Mouse (Mus musculus) spleen, adult 18-20 months (tissue): ENCODE measurements around the gene Ccar1.
"Not testable (repeated sequence)": the region's sequence is repeated elsewhere in the genome, so short reads cannot be mapped to it uniquely, and the experiment has no call there.

ENCODE experiments used
- DNase-seq, 2 experiments: peaks; one replicate each; pipeline ENCODE4 v3.0.0; 2022; ENCODE audit warnings: mixed read lengths in 2 of 2

Ccar1 gene

DNA sequence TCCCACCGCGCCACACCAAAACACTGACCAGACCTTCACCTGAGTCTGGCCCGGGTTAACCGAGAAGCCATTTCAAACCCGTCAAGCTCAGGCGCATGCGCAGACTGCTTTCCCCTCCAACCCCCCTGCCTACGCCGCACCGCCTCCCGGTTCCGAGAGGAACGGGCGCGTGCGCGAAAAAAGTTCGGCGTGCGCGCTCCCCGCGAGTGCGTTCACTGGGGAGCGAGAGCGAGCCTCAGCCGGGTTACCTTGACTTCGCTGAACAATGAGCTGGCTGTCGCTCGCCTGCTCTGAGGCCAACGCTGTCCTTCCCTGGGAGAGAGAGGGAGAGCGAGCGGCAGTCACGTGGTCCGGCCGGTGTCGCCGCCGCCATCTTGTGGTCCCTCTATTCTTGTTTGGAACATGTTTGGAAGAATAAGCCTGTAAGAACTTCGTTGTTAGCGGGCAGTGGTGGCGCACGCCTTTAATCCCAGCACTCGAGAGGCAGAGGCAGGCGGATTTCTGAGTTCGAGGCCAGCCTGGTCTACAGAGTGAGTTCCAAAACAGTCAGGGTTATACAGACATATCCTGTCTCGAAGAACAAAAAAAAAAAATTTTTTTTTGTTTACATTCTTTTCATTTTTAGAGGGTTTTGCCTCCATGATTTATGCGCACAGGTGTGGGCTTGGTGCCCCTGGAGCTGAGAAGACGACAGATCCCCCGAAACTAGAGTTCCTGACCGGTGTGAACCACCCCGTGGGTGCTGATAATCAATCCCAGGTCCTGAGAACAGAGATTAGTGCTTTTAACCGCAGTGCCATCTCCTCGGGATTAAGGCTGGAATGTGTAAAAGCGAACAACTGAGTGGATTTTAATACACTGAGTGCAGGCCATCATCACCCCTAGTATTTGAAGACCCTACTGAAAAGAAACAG lies at the start of gene Ccar1:
Gene Ccar1, minus strand, starts transcription at position 110 of the 914 bp plus-strand sequence.
- peak; percentile 97 to 99 for DNase-seq

DNA sequence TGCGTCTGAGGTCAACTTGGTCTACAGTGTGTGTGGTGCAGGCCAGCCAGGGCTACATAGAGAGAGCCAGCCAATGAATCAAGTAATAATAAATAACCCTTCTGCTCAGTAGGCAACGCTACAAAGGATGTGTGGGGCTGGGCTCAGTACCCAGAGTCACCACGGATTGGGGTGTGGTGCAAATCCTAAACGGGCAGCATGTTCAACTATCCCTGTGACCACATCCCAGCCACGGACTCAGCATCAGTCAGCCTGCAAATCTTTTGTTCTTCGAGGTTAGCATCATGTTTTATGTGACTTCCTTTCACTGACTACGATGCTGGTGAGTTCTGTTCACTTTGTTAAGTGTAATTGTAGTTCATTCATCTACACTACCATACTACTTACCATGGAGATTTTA lies 48.6 kb upstream of the Ccar1 start:
- no peak for DNase-seq

DNA sequence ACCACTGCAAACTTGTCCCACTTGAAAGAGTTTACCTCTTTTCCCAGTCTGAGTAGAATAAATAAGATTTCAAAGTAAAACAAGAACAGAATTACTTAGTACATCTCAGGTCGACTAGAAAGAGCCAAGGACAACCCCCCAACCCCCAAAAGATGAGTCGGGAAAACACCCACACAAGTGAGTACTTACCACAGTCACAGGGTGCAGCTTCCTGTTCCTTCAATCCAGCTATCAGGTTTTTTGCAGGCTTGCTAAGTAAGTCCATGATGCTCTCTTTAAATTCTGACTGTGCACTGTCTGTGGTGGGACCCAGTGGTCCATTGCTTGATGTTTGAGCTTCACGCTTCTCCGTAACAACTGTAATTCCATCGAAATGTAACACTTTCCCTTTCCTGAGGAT lies 45.9 kb upstream of the Ccar1 start:
- no peak for DNase-seq

DNA sequence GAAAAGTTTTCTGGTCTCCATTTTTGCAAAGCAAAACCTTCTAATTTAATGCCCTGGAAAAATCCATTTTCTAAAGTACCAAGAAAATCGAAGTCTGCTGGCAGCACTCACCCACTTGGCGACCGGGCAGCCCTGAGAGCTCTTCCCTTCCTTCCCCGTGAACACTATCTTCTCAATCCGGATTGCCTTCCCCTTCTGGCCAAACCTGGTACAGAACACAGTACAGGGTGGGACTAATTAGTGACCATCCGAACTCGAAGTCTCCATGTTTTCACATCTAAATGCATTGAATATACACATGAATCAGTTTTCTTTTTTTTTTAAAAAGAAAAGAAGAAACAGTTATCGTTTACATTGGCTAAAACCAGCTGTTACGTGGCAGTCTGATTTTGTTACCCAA lies 40.7 kb upstream of the Ccar1 start:
- DNase-seq = no peak

DNA sequence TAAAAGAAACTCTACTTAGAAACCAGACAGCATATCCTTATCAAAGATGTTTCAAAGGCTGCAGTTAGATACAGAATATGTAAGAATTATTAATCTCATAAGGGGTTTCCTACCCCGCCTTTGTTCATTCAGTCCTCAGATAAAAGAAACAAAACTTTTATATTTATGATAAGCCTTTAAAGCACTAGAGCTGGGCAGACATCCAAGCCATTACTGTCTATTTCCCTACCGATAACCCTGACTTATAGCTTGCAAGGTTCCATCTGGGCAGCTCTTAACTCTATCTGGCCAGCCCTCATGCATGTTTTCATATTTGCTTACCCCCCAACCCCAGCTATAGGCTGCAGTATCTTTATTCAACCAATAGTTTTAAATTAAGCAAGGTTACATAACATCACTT lies 39.5 kb upstream of the Ccar1 start:
- DNase-seq = no peak

DNA sequence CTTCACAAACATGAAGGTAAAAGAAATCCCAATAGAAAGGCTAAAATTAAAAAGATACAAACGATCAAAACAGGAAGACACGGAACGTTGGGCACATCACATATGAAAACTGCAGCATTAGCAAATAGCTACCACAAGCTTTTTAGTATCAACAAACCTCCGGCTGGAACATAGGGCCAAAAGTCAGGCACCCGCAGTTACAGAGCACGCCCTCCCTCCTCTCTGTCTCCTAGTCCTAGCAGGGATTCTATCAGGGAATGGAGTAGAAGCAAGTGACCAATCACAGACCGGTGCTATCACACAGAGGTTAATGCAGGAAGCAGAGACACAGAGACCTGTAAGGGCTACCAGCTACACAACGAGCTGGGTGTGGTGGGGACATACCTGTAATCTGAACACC lies 32.4 kb upstream of the Ccar1 start:
- no peak for DNase-seq

DNA sequence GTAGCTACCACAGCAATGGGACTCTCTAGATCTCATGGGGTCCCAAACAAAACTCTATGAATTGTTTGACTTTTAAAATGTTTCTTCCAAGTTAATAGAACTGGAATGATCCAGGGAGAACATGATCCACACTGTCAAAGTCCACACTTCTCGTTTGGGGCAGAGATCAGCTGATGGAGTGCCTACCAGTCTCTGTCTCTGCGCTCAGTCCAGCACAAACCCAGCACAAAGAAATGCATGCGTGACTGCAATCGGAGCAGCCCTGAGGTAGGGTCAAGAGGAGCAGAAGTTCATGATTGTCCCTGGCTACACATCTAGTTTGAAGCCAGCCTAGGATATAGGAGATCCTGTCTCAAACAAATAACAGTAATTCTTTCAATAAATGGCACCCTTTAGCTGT lies 31.3 kb upstream of the Ccar1 start:
- no peak for DNase-seq

DNA sequence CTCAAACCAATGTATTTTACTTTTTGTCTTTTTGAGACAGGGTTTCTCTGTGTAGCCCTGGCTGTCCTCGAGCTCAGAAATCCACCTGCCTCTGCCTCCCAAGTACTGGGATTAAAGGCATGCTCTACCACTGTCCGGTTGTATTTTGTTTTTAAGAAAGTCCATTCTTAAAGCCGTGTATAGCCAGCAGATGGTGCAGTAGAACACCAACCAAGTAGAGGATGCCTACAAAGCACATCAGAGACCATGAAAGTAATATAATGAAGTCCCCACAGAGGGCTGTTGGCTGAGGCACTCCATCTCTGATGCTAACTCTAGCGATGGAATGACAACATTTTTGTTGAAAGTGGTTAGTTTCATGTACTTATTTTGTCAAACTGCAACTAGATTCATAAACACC lies 17.9 kb upstream of the Ccar1 start:
- no peak for DNase-seq

DNA sequence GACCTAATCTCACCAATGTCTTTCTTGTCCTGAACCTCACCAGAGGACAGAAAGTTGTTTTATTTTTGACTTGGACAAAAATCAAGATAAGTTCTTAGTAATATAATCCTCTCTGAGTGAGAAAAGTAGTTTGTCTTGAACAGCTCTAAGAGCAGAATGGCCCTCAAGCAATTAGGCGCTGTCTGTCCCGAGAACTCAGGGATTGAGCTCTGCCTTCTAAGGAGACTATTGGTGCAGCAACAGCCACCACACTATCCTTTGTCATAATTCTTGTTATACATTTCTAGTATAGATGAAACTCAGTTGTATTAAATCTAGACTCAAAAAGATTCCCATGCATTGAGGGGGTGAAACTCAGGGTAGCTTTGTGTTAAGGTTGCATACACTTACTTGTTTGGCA lies 16.7 kb upstream of the Ccar1 start:
- no peak for DNase-seq

DNA sequence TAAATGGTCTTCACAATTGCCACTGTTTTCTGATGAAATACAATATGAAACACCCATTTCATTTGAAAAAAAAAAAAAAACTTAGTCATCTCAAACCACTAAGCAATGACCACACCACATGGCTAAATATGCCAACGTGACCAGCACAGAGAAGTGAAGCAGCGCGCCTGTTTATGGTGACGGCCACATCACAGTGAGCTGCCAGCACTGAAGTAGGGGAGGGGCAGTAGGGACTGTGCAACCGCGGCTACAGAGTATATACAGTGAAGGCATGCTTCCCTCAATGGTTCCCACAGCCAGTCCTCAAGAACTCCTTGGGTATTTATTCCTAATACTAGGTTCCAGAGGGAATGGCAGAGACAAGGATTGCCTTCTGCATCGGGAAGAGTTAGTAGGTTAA lies 16.2 kb upstream of the Ccar1 start:
- DNase-seq = no peak

DNA sequence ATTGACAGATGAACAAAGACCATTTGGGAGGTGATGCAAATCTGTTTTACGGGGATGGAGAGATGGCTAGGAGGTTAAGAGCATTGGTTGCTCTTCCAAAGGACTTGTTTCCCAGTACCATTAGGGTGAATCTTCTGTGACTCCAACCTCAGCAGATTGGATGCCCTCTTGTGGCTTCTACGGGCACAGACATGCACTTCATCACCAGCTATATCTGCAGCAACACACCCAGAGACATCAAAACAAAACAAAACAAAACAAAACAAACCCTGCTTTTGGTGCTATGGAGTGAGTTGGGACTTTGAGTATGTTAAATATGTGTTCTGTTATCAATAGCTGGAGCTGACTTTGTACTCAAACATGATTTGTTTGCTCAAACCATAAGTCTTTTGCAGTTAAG lies 12.0 kb upstream of the Ccar1 start:
- DNase-seq = no peak

DNA sequence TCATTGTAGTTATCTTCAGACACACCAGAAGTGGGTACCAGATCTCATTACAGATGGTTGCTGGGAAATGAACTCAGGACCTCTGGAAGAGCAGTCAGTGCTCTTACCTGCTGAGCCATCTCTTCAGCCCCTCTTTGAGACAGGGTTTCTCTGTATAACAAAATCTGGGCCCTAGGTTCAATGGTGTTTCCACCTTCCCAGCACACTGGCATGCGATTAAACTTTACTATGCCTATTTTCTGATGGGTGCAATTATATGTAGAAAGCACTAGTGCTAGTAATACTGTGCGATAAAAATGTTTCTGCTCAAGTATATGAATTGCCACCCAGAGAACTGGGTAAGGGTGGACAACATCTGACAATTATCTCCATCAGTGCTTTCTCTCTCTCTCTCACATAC lies 11.2 kb upstream of the Ccar1 start:
- DNase-seq = no peak

DNA sequence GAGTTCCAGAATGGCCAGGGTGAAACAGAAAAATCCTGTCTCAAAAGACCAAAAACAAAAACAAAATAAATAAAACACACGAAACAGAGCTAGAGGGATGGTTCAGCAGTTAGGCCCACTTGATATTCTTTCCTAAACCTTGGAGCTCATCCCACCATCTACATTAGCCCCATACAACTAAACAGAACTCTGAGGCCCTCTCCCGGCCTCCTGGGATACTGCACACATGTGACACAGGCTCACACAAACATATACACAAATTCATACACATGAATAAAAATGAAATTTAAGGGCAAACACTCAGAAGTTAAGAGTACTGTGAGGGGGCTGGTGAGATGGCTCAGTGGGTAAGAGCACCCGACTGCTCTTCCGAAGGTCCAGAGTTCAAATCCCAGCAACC lies 2.1 kb upstream of the Ccar1 start:
- DNase-seq = no peak

DNA sequence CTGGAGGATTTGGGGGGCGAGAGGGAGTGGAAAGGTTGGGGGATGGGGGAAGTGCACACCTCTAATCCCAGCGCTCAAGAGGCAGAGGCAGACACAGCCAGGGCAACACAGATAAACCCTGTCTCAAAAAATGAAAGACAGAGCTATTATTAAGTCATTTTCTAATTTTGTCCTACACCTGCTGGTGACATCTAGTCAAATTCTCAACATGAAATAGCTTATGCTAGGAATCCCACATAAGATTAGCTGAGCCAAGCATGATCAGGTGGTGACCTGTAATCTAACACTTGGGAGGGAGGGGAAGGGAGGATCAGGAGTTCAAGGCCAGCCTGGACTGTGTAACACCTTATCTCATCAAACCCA lies 986 bp upstream of the Ccar1 start:
- no peak for DNase-seq

DNA sequence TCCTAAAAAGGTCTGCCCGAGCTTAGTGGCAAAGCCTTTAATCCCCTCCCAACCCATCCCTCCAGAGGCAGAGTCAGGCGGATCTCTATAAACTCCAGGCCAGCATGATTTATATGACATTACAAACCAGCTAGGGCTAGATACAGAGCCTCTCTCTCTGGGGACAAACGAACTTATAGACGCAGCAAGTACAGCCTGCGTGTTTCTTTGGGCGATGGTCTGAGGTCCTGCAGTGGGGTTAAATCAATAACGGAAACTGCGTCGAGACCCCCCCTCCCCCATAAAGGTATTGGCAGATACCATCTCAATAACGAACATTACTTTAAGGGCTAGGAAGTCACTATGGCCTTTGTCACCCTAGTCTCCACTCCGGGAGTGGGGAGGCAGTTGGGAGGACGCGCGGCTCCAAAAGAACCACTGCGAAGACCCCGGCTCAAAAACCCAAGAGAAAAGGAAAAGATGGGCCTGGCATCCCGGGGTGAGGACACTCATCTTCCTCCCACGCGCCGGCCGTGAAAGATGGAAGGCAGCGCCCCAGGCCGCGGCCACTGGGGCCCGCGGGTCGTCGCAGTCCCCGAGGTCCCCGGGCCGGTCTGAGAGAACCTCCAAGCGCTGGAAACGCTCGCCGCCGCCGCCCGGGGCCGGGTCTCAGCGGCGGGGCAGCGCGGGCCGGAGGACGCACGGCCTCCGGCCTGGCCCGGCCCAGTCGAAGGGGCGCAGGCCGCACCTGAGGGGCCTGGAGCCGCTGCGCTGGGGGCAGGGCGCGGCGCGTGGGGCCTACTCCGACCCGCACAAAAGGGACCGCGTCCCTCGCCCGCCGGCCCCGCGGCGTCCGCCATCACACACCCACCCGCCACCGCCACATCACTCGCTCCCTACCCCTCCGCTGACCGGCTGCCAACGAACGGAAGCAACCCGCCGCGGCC lies 572 bp downstream of the Ccar1 start:
- no peak for DNase-seq

DNA sequence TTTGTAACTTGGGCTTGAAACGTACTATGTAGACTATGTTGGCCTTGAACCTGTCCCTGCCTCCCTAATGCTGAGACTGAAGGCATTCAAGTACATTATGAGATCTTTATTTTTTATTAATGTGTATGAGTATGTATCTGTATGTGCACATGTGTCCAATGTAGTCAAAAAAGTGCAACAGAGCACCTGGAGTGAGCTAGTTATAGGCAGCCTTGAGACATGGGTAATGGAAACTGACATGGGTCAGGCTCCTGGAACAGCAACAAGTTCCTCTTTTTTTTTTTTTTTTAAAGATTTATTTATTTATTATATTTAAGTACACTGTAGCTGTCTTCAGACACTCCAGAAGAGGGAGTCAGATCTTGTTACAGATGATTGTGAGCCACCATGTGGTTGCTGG lies 10.3 kb downstream of the Ccar1 start:
- not testable (repeated sequence) for DNase-seq

DNA sequence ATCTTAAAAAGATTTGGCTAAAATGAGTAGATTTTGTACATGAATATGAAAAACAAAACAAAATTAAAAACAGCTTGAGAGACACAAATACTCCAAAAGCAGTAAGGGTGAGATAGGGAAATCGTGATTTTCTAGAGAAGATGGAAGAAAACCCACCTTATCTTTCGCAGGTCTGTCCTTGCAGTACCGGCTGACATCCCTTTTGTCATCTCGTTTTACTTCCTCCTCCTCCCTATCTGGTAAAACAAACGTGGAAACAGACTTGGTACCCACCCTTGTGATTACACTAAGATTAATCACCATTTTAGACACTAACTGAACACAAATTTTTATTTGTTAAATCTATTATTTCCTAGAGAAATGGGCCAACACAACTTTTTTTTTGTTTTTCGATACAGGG lies 41.3 kb downstream of the Ccar1 start:
- no peak for DNase-seq

DNA sequence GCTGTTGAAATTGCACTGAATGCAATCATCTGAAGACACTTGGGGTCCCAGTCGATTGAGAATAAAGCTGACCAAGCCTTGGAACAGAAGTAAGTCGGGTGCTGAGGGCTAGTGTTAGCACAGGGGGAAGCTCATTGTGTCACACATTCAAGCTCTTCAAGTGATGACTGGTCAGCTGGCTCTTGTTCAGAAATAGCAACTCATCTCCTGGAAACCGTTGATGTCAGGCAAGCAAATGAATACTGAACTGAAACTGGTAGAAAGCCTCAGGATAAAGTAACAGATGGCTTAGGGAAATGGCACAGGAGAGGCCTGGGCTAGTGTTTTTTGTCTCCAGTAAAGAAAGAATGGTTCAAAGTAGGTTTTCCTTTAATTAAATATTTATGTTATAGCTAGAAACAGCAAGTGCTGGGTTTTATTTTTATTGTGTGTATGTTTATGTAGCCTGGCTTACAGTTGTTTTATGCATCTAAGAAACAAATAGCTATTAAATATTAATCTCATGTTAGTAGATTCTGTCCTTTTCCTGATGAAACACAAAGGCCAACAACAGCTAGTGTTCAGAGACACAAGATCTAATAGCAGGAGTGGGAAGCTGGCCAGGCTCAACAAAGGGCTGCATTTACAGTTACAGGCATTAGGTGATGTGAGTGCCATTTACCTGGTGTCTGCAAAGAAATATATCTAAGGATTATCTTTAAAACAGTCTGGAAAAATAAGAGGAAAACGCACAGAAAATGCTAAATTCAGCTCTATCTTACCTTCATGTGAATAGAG lies 51.9 kb downstream of the Ccar1 start:
- DNase-seq = no peak

DNA sequence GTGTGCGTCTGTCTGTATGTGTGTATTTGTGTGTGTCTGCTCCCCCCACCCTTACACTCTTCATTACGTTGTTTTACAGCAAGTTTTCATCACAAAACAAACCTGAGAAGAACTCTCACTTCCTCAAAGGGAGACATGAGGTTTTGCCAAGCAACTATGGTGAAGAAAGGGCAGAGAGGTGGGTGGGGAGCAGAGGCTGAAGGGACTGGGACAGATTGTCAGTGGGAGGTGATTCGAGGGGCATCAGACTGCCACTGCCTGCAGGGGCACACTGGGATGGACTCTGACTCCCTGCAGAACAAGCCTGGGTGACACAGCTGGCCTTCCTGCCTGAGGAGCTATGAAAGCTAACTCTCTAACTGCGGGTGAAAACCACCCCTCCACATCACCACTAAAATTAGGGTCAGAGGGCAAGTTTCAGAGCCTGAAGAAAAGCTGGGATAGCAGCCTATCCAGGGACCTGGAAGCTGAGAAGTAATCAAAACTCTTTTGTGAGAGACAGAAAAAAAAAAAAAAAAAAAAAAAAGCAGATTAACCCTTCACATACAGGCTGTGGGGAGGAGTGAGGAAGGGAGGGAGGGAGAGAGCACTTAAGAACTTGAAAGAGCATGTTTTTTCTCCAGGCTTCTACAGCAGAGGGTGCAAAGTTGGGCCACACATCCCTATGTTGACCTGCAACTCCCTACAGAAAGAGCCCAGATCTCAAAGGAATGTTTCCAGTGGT lies 55.0 kb downstream of the Ccar1 start:
- no peak for DNase-seq

DNA sequence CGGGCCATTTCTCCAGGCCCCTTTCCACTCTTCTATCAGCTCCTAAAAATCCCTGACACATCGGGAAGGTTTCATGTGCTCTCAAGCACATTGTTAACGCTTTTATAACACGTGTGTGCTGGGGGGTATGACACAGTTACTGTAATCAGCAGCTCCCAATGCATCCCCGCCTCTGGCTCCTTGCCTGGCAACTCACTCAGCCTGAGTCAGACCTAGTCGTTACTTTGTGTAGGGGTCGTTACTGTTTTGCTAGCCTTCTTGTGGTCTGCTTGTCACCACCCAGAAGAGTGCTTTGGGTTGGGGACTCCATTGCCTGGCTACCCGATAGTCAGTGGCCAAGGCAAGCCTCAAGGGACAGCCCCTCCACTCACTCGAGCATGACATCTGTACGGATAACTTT lies 61.3 kb downstream of the Ccar1 start:
- DNase-seq = no peak

DNA sequence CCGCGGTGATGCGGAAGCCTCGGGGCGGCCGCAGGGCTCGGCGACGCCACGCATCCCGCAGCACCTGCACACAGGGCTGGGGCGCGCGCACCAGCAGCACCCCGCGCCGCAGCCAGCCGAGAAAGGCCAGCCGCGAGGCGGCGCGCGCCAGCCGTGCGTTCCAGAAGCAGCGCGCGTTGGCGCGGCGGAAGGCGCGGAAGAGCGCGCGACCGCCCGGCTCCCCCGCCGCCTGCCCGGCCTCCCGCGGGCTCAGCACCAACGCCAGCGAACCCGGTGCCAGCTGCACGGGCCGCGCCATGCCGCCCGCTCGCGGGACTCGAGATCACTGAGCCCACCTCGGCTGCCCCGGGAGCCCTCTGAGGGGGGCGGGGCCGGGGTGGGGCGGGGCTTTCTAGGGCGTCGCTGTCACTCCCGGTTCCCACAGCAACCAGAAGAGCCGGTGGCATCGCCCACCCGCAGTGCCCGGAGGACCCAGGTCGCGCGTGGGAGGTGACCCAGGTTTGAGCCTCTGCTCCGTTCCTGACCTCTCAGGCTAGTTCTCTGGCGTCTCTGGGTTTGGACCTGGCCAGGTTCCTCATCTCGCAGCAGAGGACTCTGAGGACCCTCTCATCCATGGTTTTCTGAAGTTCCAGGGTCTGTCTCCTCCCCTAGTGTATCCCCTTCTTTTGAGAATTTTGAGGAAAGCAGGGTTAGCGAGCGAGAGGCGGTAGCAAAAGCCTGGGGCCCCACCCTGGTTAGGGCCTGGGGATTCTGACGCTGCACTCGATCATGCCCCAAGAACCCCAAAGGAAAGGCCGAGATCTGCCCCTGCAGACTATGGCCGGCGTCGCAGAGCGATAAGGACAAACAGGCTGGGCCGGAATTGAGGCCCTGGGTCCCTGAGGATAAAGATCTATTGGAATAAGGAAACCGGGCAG lies 66.1 kb downstream of the Ccar1 start, which contains the start of gene Stox1:
Gene Stox1, minus strand, starts transcription at position 358 of the 917 bp plus-strand sequence.
- peak; percentile 10 to 47 for DNase-seq
